Mouse (Mus musculus) layer of hippocampus, adult 2 months (tissue): ENCODE measurements around the gene Zbtb11. TPM values are rescaled to one million over a fixed set of nuclear protein-coding genes. Genes with fewer than 3 reads are reported as not detected.
A peak's percentile ranks its signal among the peaks of the same experiment; 100 is the strongest.
"Not testable (repeated sequence)": the region's sequence is repeated elsewhere in the genome, so short reads cannot be mapped to it uniquely, and the experiment has no call there.

Source experiments
- DNase-seq, 2 experiments: peaks; one replicate each; pipeline ENCODE4 v3.0.0; 2022; ENCODE audit warnings: low spot score in 2 of 2
- H3K27ac ChIP-seq: fragments of 200-600 bp; 2 replicates; pipeline ENCODE4 v1.8.1; 2022
- H3K4me3 ChIP-seq: fragments of 200-600 bp; 2 replicates; pipeline ENCODE4 v1.8.1; 2022; ENCODE audit warnings: mild to moderate bottlenecking
- CTCF ChIP-seq: fragments of 200-600 bp; conservative IDR thresholded peaks from 2 replicates; pipeline ENCODE4 v1.8.1; 2022; ENCODE audit warnings: antibody characterized with exemption, mild to moderate bottlenecking, moderate library complexity
- long read RNA-seq, 2 experiments: library from polyadenylated mRNA; stranded (forward); transcript quantifications; one replicate each; pipeline ENCODE4 v2.0.0; 2021; ENCODE audit warnings: borderline mapping rate in 2 of 2
- total RNA-seq, 2 experiments: library from RNA; stranded (reverse); gene quantifications; 2 replicates each; pipeline ENCODE4 v1.2.3; 2021

The Zbtb11 gene
- total RNA-seq, result 10 to 100 TPM; 49.6 to 52.3 TPM
- long read RNA-seq, experiment 1, full-length matches to known transcripts, result 22 of 32 reads
- long read RNA-seq, experiment 1, partial matches to known transcripts, result 3 of 32 reads
- long read RNA-seq, experiment 1, other reads (novel, unspliced or antisense), result 7 of 32 reads
- long read RNA-seq, experiment 2, full-length matches to known transcripts, result 28 of 44 reads
- long read RNA-seq, experiment 2, partial matches to known transcripts, result 8 of 44 reads
- long read RNA-seq, experiment 2, other reads (novel, unspliced or antisense), result 8 of 44 reads

GRCm38 (mm10) chr16:55973431-55974255 is at the start of gene Zbtb11:
TSS of gene Zbtb11 (plus strand) at chr16:55973883.
- Histone ChIP-seq H3K27ac (peak within 1 kb of the TSS; percentile 95), H3K4me3 (peak within 1 kb of the TSS; percentile 77)
- peak; percentile 49 for TF ChIP-seq CTCF
- DNase-seq, result peak; percentile 99

DNA sequence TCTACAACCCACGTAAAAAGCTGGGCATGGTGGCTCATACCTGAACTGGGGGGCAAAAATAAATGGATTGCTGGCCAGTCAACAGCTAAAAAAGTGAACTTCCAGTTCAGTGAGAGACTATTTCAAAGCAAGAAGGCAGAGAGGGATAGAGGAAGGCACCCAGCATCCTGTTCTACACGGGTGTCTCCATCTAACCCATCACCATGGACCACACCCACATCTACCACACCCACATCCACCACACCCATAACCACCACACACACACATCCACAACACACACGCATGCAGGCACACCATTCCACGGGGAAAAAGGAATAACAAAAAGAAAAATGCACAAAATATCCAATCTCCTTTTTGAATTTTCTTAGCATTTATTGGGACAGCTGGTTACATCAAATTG is 49.7 kb upstream of the Zbtb11 start:
- no peak overlapping the region for H3K4me3 ChIP-seq
- TF ChIP-seq CTCF, result no peak
- DNase-seq, result no peak
- H3K27ac ChIP-seq, result no peak overlapping the region

- H3K4me3 ChIP-seq, result peak overlapping the region; percentile 80
- peak overlapping the region; percentile 89 for H3K27ac ChIP-seq
- peak; percentile 28; the same call in 1 of the 2 replicates for TF ChIP-seq CTCF
- peak; percentile 10 to 25 for DNase-seq
Observed at GRCm38 (mm10) chr16:55933681-55934343, 39.9 kb upstream of the Zbtb11 start.

- no peak; the same call in 1 of the 2 replicates for TF ChIP-seq CTCF
- H3K4me3 ChIP-seq, result peak within 1 kb of the TSS; percentile 80
Observed at GRCm38 (mm10) chr16:55934453-55935037, 39.1 kb upstream of the Zbtb11 start, which contains the start of gene Cep97. TSS of gene Cep97 (minus strand) at chr16:55934855.

GRCm38 (mm10) chr16:55938761-55939160 is 34.9 kb upstream of the Zbtb11 start:
- Histone ChIP-seq H3K27ac (no peak overlapping the region), H3K4me3 (no peak overlapping the region)
- TF ChIP-seq CTCF, result no peak
- DNase-seq, result no peak

More at GRCm38 (mm10) chr16:55934453-55935037, 39.1 kb upstream of the Zbtb11 start, which contains the start of gene Cep97:
- H3K27ac ChIP-seq, result peak within 1 kb of the TSS; percentile 89
- peak; percentile 86 to 96 for DNase-seq

DNA sequence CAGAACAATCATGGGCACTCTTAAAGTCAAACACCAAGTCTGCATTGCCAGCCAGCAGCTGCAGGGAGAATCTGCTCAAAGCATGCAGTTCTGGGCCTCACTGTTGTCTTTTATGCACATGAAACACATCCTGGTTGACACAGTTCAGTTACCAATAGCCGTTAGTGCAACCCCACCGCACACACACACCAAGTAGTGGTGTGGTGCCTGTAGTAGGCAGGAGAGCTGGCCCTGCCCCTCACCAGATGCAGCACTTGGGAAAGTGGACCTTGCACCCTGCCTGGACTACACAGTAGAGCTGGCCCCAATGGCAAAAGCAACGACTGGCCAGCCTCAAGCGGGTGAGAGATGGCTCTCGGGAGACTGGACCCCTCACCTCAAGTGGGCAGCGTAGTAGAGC is 34.0 kb upstream of the Zbtb11 start:
- no peak for TF ChIP-seq CTCF
- DNase-seq, result no peak
- no peak overlapping the region for H3K27ac ChIP-seq
- no peak overlapping the region for H3K4me3 ChIP-seq

DNA sequence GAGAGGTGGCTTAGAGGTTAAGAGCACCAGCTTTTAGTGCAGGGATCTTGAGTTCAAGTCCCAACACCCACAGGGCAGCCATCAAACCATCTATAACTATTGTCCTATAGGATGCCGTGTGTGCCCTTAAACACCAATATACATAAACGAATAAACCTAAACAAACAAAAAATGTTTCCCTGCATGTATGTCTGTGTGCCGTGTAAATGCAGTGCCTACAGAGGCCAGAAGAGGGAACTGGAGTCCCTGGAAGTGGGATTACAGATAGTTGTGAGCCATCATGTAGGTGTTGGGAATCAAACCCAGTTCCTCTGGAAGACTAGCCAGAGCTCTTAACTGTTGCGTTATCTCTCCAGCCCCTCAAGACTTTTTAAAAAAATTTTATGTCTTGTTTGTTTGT is 32.9 kb upstream of the Zbtb11 start:
- no peak; the same call in 1 of the 2 replicates for TF ChIP-seq CTCF
- no peak overlapping the region for H3K4me3 ChIP-seq
- DNase-seq, result no peak
- H3K27ac ChIP-seq, result no peak overlapping the region

DNA sequence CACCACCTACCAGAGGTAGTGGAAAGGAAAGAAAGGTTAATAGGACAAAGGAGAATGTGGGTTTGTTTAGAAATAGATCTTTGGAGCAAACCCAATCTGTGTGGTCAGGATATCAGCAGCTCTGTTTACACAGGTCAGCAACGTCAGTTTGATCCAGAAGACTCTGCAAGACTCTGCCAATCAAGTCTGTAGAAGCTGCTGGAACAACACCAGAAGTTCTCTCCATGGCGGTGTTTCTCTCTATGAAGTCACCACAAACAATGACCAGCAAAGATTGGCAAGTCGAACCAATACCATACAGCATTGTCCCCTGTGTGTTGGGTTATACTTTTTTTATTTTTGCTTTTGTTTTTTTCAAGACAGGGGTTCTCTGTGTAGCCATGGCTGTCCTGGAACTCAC is 26.4 kb upstream of the Zbtb11 start:
- Histone ChIP-seq H3K4me3 (no peak overlapping the region), H3K27ac (no peak overlapping the region)
- DNase-seq, result no peak
- no peak for TF ChIP-seq CTCF

DNA sequence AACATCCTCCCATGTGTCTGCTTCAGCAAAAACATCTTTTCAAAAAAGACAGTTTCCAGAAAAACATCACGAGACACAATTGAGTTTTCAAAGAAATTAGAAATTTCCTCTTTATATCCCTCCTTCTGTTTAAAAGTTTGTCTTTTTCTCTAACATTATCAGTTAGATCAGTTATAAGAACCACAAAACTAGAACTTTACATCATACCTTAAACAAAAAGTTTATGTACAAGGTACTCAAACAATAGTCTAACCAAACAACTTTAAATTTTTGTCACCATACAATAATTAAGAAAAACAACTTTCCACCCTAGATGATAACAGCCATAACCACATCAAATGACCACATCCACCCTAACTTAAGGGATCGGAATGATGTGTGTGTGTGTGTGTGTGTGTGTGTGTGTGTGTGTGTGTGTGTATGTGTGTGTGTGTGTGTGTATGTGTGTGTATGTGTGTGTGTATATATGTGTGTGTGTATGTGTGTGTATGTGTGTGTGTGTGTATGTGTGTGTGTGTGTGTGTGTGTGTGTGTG is 25.7 kb upstream of the Zbtb11 start:
- H3K4me3 ChIP-seq, DNase-seq, H3K27ac ChIP-seq: not testable (repeated sequence)

GRCm38 (mm10) chr16:55948963-55949362 is 24.7 kb upstream of the Zbtb11 start:
- TF ChIP-seq CTCF, result no peak

DNA sequence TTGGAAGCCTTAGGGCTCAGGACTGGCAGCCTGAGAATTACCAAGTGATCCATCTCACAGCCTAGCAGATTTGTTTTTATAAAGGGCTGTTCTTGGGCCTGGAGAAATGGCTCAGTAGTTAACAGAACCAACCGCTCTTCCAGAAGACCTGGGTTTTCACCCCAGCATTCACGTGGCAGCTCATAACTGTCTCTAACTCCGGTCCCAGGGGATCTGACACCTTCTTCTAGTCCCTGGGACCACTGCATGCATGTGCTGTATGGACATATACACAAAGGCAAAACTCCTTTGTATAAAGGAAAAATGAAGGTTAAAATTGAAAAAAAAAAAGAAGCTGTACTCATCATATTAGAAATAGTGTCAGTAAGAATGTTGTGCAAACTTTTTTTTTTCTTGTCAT is 23.2 kb upstream of the Zbtb11 start:
- peak overlapping the region; percentile 69 for H3K27ac ChIP-seq
- TF ChIP-seq CTCF, result no peak
- DNase-seq, result no peak
- H3K4me3 ChIP-seq, result no peak overlapping the region

More at GRCm38 (mm10) chr16:55948963-55949362, 24.7 kb upstream of the Zbtb11 start:
- no peak overlapping the region for H3K27ac ChIP-seq
- DNase-seq, result no peak
- no peak overlapping the region for H3K4me3 ChIP-seq

DNA sequence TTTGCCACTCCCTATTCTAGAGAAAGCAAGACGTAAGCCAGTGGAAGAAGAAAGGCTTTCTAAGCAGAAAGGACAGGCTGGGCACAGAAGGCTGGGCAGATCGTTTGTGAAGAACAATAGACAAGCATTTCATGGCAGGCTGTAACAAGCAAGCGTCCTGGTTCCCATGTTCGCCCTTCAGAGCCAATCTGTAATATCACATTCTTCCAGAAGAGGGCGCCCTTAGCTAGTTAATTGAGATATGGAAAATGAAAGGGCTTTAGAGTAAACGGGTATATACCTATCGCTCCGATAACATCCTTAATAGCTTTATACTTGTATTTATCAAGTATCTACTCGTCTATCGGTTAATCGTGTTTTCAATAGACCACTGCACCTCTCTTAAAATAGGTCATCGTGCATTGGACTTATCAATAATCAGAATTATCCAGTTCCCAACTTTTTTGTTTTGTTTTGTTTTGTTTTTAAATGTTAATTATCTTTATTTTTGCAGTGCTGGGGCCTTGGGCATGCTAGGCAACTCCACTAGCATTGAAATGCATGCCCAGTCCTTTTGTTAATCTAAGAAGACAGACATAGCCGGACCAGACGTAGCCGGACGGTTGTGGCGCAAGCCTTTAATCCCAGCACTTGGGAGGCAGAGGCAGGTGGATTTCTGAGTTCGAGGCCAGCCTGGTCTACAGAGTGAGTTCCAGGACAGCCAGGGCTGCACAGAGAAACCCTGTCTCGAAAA is 22.6 kb upstream of the Zbtb11 start:
- peak overlapping the region; percentile 69 for H3K27ac ChIP-seq
- TF ChIP-seq CTCF, result peak; percentile 94
- peak overlapping the region; percentile 45 for H3K4me3 ChIP-seq
- DNase-seq, result peak; percentile 78 to 91
